Mouse (Mus musculus) myocyte (in vitro differentiated cells): ENCODE results near the gene Srl. TPM values are rescaled to one million over a fixed set of nuclear protein-coding genes. Genes with fewer than 3 reads are reported as not detected.

Experiments
- H3K27me3 ChIP-seq: one replicate; pipeline ENCODE4 v1.6.1; 2011; ENCODE audit not compliant: control insufficient read depth, insufficient read depth, insufficient read length
- H3K36me3 ChIP-seq: one replicate; pipeline ENCODE4 v1.6.1; 2011; ENCODE audit not compliant: control insufficient read depth, insufficient read depth
- H3K4me2 ChIP-seq: one replicate; pipeline ENCODE4 v1.6.1; 2011; ENCODE audit warnings: low read depth, control low read depth
- H3K4me3 ChIP-seq: one replicate; pipeline ENCODE4 v1.5.1; 2011; ENCODE audit warnings: mild to moderate bottlenecking, control low read depth, moderate library complexity
- H3K79me2 ChIP-seq: one replicate; pipeline ENCODE4 v1.6.1; 2011; ENCODE audit not compliant: control insufficient read depth, insufficient read depth
- H3ac ChIP-seq: one replicate; pipeline ENCODE4 v1.6.1; 2011; ENCODE audit not compliant: control insufficient read depth, insufficient read length
- CEBPB ChIP-seq: IDR thresholded peaks from 2 replicates; pipeline ENCODE4 v1.6.1; 2011; ENCODE audit warnings: mild to moderate bottlenecking, moderate library complexity; ENCODE audit not compliant: poor library complexity, insufficient read depth, severe bottlenecking
- E2F4 ChIP-seq: IDR thresholded peaks from one replicate; pipeline ENCODE4 v1.6.1; 2011; ENCODE audit warnings: mild to moderate bottlenecking, control low read depth, moderate library complexity; ENCODE audit not compliant: insufficient read depth
- MAX ChIP-seq: IDR thresholded peaks from one replicate; pipeline ENCODE4 v1.6.1; 2011; ENCODE audit warnings: low read depth, mild to moderate bottlenecking, control low read depth
- MYOD1 ChIP-seq, 3 experiments: IDR thresholded peaks; one replicate each; pipeline ENCODE4 v1.6.1; 2011; ENCODE audit warnings: control low read depth in 2 of 3, low read depth in 2 of 3, mild to moderate bottlenecking in 2 of 3, moderate library complexity in 1 of 3; ENCODE audit not compliant: insufficient read length in 2 of 3, control insufficient read depth in 1 of 3
- MYOG ChIP-seq, 3 experiments: IDR thresholded peaks; one replicate each; pipeline ENCODE4 v1.6.1; 2011; ENCODE audit warnings: control low read depth in 2 of 3, low read depth in 2 of 3, mild to moderate bottlenecking in 2 of 3; ENCODE audit not compliant: insufficient read length in 2 of 3, control insufficient read depth in 1 of 3, insufficient read depth in 1 of 3
- POLR2A ChIP-seq: IDR thresholded peaks from one replicate; pipeline ENCODE4 v1.6.1; 2011; ENCODE audit warnings: low read depth, mild to moderate bottlenecking, control low read depth, moderate library complexity; ENCODE audit not compliant: insufficient read length
- POLR2AphosphoS2 ChIP-seq: IDR thresholded peaks from one replicate; pipeline ENCODE4 v1.6.1; 2011; ENCODE audit warnings: low read depth, control low read depth; ENCODE audit not compliant: insufficient read length
- REST ChIP-seq: IDR thresholded peaks from one replicate; pipeline ENCODE4 v1.6.1; 2011; ENCODE audit warnings: mild to moderate bottlenecking, control low read depth, moderate library complexity; ENCODE audit not compliant: insufficient read depth, insufficient read length
- SRF ChIP-seq: IDR thresholded peaks from one replicate; pipeline ENCODE4 v1.6.1; 2011; ENCODE audit warnings: low read depth; ENCODE audit not compliant: control insufficient read depth, insufficient read length
- TCF12 ChIP-seq: IDR thresholded peaks from one replicate; pipeline ENCODE4 v1.6.1; 2011; ENCODE audit warnings: mild to moderate bottlenecking, control low read depth; ENCODE audit not compliant: poor library complexity, insufficient read depth, severe bottlenecking
- TCF3 ChIP-seq: IDR thresholded peaks from one replicate; pipeline ENCODE4 v1.6.1; 2011; ENCODE audit warnings: low read depth, control low read depth; ENCODE audit not compliant: insufficient read length
- USF1 ChIP-seq: IDR thresholded peaks from one replicate; pipeline ENCODE4 v1.6.1; 2011; ENCODE audit warnings: low read depth, mild to moderate bottlenecking, control low read depth, moderate library complexity
- polyA plus RNA-seq: library from polyadenylated mRNA; unstranded; fragments of >200 nt; fragmentation: generic; extraction: Trizol; gene quantifications from one replicate; pipeline ENCODE4 v1.2.1, GENCODE M21; 2012; ENCODE audit warnings: missing spikeins

Srl gene
- polyA plus RNA-seq, 1 experiment: 381 TPM

GRCm38 (mm10) chr16:4512661-4513438 lies 28.8 kb downstream of the Srl start:
- Histone ChIP-seq H3K27me3 (no peaks in the 10 kb centered on the region), H3ac (no peak overlapping the region), H3K4me3 (no peak overlapping the region), H3K36me3 (peaks cover under 1% of the 10 kb centered on the region), H3K4me2 (peak overlapping the region; percentile 48), H3K79me2 (peaks cover 77% of the 10 kb centered on the region)
- peak in 2 of 3 experiments; percentile 61 to 85 for TF ChIP-seq MYOG (IDR thresholded peaks at IDR 0.05; ENCODE audit: control insufficient read depth in 1 of 3, insufficient read depth in 1 of 3, insufficient read length in 2 of 3, low read depth in 2 of 3)
- no peak for TF ChIP-seq TCF3
- peak; percentile 46 to 91 (median 74) for TF ChIP-seq MYOD1 (IDR thresholded peaks at IDR 0.05; ENCODE audit: control insufficient read depth in 1 of 3, insufficient read length in 2 of 3, low read depth in 2 of 3)
- TF ChIP-seq MAX: no peak
- no peak for TF ChIP-seq REST
- TF ChIP-seq POLR2AphosphoS2: peak; percentile 30
- no peak for TF ChIP-seq POLR2A
- TF ChIP-seq SRF: peak; percentile 11
- no peak for TF ChIP-seq CEBPB
- no peak for TF ChIP-seq USF1
- TF ChIP-seq E2F4: no peak
- TF ChIP-seq TCF12: peak; percentile 35

DNA sequence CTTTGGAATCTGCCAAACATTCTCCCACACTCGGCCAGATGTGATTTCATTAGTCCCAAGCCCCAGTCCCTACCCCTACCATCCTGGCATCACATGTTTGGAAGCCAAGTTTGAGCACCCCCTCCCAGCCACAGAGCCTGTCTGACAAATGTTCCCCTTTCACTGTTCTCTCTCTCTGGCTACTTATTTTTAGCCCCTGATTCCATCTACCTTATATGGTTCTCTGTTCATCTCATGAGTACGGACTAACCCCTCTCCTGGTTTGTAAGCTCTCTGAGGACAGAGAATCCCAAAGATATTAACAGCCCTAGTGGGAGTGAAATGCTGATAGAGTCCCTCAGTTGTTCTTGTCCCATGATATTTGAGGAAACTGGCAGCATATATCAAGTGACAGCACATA lies 30.2 kb downstream of the Srl start:
- TF ChIP-seq SRF (no peak), MYOG (IDR thresholded peaks at IDR 0.05; ENCODE audit: control insufficient read depth in 1 of 3, insufficient read depth in 1 of 3, insufficient read length in 2 of 3, low read depth in 2 of 3) (peak in 1 of 3 experiments; percentile 10)
- peaks cover 76% of the 10 kb centered on the region for H3K79me2 ChIP-seq
- peak overlapping the region; percentile 48 for H3K4me2 ChIP-seq

GRCm38 (mm10) chr16:4506181-4506580 lies 35.4 kb downstream of the Srl start:
- Histone ChIP-seq H3K27me3 (no peaks in the 10 kb centered on the region), H3K36me3 (peaks cover 9% of the 10 kb centered on the region), H3K4me2 (no peak overlapping the region), H3K79me2 (peaks cover 80% of the 10 kb centered on the region), H3K4me3 (no peak overlapping the region), H3ac (no peak overlapping the region)
- TF ChIP-seq E2F4 (no peak), TCF3 (no peak), TCF12 (no peak), MYOG (IDR thresholded peaks at IDR 0.05; ENCODE audit: control insufficient read depth in 1 of 3, insufficient read depth in 1 of 3, insufficient read length in 2 of 3, low read depth in 2 of 3) (no peak), REST (no peak)

More for the DNA sequence above, 30.2 kb downstream of the Srl start:
- Histone ChIP-seq H3K36me3 (no peaks in the 10 kb centered on the region), H3K4me3 (no peak overlapping the region), H3K27me3 (no peaks in the 10 kb centered on the region), H3ac (no peak overlapping the region)

DNA sequence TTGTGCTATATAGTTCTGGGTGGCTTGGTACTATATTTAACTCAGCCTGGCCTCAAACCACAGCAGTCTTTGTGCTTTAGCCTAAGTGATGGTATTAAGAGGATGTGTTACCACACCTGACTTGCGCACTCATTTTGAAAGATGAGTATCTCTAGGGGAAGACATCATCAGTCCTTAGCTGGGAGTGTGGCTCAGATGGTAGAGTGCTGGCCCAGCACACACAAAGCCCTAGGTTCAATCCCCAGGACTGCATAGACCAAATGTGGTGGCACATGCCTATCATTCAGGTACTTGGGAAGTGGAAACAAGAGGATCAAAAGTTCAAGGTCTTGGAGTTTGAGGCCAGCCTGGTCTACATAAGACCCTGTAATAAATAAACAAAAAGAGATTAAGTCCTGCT lies 38.1 kb downstream of the Srl start:
- H3ac ChIP-seq: no peak overlapping the region
- H3K4me2 ChIP-seq: no peak overlapping the region
- peaks cover 15% of the 10 kb centered on the region for H3K36me3 ChIP-seq
- H3K79me2 ChIP-seq: peaks cover 72% of the 10 kb centered on the region
- no peak overlapping the region for H3K4me3 ChIP-seq
- no peaks in the 10 kb centered on the region for H3K27me3 ChIP-seq
- TF ChIP-seq POLR2AphosphoS2: no peak
- no peak for TF ChIP-seq CEBPB
- TF ChIP-seq MAX: no peak
- TF ChIP-seq SRF: no peak
- no peak for TF ChIP-seq TCF12
- no peak for TF ChIP-seq MYOG (IDR thresholded peaks at IDR 0.05; ENCODE audit: control insufficient read depth in 1 of 3, insufficient read depth in 1 of 3, insufficient read length in 2 of 3, low read depth in 2 of 3)
- TF ChIP-seq TCF3: no peak
- TF ChIP-seq REST: no peak
- TF ChIP-seq MYOD1 (IDR thresholded peaks at IDR 0.05; ENCODE audit: control insufficient read depth in 1 of 3, insufficient read length in 2 of 3, low read depth in 2 of 3): no peak
- no peak for TF ChIP-seq E2F4
- TF ChIP-seq USF1: no peak
- TF ChIP-seq POLR2A: no peak

DNA sequence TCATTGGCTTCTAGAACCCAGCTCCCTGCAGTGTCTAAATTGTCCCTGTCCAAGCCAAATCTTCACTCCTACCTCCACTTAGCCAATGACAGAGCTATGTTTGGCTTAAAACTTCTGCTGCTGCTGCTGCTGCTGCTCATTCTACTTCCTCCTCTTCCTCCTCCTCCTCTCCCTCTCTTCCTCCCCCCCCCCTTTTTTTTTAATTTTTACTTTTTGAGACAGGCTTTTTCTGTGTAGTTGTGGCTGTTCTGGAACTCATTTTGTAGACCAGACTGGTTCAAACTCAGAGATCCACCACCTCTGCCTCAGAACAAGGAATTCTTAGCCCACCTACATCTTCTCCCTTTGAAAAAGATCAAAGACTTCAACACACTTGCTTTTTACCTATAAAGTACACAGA lies 39.0 kb downstream of the Srl start:
- Histone ChIP-seq H3K4me3 (no peak overlapping the region), H3K4me2 (no peak overlapping the region), H3K79me2 (peaks cover 63% of the 10 kb centered on the region), H3K27me3 (no peaks in the 10 kb centered on the region), H3K36me3 (peaks cover 15% of the 10 kb centered on the region), H3ac (no peak overlapping the region)
- TF ChIP-seq MYOG (IDR thresholded peaks at IDR 0.05; ENCODE audit: control insufficient read depth in 1 of 3, insufficient read depth in 1 of 3, insufficient read length in 2 of 3, low read depth in 2 of 3): no peak
- no peak for TF ChIP-seq CEBPB
- TF ChIP-seq POLR2AphosphoS2: no peak
- no peak for TF ChIP-seq SRF
